Mouse (Mus musculus): ENCODE measurements at regions not wholly inside any gene's neighbourhood (a gene's known extent, or its start where the extent isn't known, plus 50 kb on each side); places are given as distances from the start of the nearest gene placed in this dataset.

GRCm38 (mm10) chrX:19313286-19313685, 167.8 kb downstream of the Tex13c3 start:
- TF ChIP-seq GATA1 (IDR thresholded peaks at IDR 0.05; ENCODE audit: borderline replicate concordance, low read length): no peak
- no peak for TF ChIP-seq FLI1 (IDR thresholded peaks at IDR 0.05; ENCODE audit: low read length)

Data from megakaryocyte, embryonic 14.5 days (primary cell).